Mouse (Mus musculus) ES-Bruce4 (cell line): ENCODE results near the gene Eaf1. TPM values are rescaled to one million over a fixed set of nuclear protein-coding genes. Genes with fewer than 3 reads are reported as not detected.
"Not testable (repeated sequence)": the region's sequence is repeated elsewhere in the genome, so short reads cannot be mapped to it uniquely, and the experiment has no call there.

Source experiments
- H3K27ac ChIP-seq: 2 replicates; pipeline ENCODE4 v1.5.1; 2012; ENCODE audit warnings: low read length, inconsistent platforms; ENCODE audit not compliant: insufficient read depth
- H3K27me3 ChIP-seq: 2 replicates; pipeline ENCODE4 v1.6.1; 2012; ENCODE audit warnings: mild to moderate bottlenecking, low read length, inconsistent platforms; ENCODE audit not compliant: control insufficient read depth, poor library complexity, insufficient read depth, severe bottlenecking
- H3K36me3 ChIP-seq: 2 replicates; pipeline ENCODE4 v1.6.1; 2012; ENCODE audit warnings: inconsistent platforms, mild to moderate bottlenecking, low read length, moderate library complexity; ENCODE audit not compliant: control insufficient read depth, poor library complexity, insufficient read depth, severe bottlenecking
- H3K4me1 ChIP-seq: one replicate; pipeline ENCODE4 v1.8.1; 2011; ENCODE audit warnings: low read length; ENCODE audit not compliant: control insufficient read depth, insufficient read depth
- H3K4me3 ChIP-seq: 2 replicates; pipeline ENCODE4 v1.5.1; 2011; ENCODE audit warnings: low read depth, mild to moderate bottlenecking, low read length
- H3K9ac ChIP-seq: 2 replicates; pipeline ENCODE4 v1.6.1; 2012; ENCODE audit warnings: low read depth, mild to moderate bottlenecking, inconsistent platforms; ENCODE audit not compliant: poor library complexity, severe bottlenecking
- H3K9me3 ChIP-seq: replicated peaks from 2 replicates; pipeline ENCODE4 v1.6.1; 2012; ENCODE audit warnings: mild to moderate bottlenecking, low read length, inconsistent platforms; ENCODE audit not compliant: control insufficient read depth, poor library complexity, insufficient read depth, severe bottlenecking
- CTCF ChIP-seq: IDR thresholded peaks from one replicate; pipeline ENCODE4 v1.8.1; 2011; ENCODE audit warnings: low read depth, low read length
- EP300 ChIP-seq: IDR thresholded peaks from 2 replicates; pipeline ENCODE4 v1.6.1; 2011; ENCODE audit warnings: low read depth, low read length; ENCODE audit not compliant: insufficient read depth
- POLR2A ChIP-seq: IDR thresholded peaks from one replicate; pipeline ENCODE4 v1.8.1; 2011; ENCODE audit warnings: low read length; ENCODE audit not compliant: insufficient read depth
- polyA plus RNA-seq: library from polyadenylated mRNA; stranded (reverse); fragments of >200 nt; gene quantifications from 2 replicates; pipeline ENCODE4 v1.2.4, GENCODE M21; 2011; ENCODE audit warnings: low read depth; ENCODE audit not compliant: missing spikeins, insufficient read depth, insufficient read length

Gene Eaf1
- polyA plus RNA-seq, result 42.5 and 46.1 TPM in 2 replicates

GRCm38 (mm10) chr14:31494349-31494974, at the start of gene Eaf1:
TSS of gene Eaf1 (plus strand) at chr14:31494399.
- Histone ChIP-seq H3K4me1 (peaks cover 1% of the 10 kb centered on the region), H3K4me3 (peak within 1 kb of the TSS; percentile 99), H3K36me3 (peaks cover 20% of the 10 kb centered on the region), H3K27ac (peak within 1 kb of the TSS; percentile 40; the same call in 1 of the 2 replicates), H3K27me3 (no peaks in the 10 kb centered on the region), H3K9me3 (no peaks in the 10 kb centered on the region), H3K9ac (peak within 1 kb of the TSS; percentile 82)
- no peak for TF ChIP-seq POLR2A
- no peak for TF ChIP-seq EP300
- TF ChIP-seq CTCF, result no peak

GRCm38 (mm10) chr14:31448994-31449393, 45.2 kb upstream of the Eaf1 start:
- no peak overlapping the region for H3K27ac ChIP-seq
- no peak overlapping the region for H3K4me3 ChIP-seq
- H3K4me1 ChIP-seq, result no peaks in the 10 kb centered on the region
- H3K27me3 ChIP-seq, result no peaks in the 10 kb centered on the region
- no peaks in the 10 kb centered on the region for H3K9me3 ChIP-seq
- no peaks in the 10 kb centered on the region for H3K36me3 ChIP-seq
- TF ChIP-seq CTCF, result no peak
- no peak for TF ChIP-seq POLR2A
- no peak for TF ChIP-seq EP300
- no peak overlapping the region for H3K9ac ChIP-seq

DNA sequence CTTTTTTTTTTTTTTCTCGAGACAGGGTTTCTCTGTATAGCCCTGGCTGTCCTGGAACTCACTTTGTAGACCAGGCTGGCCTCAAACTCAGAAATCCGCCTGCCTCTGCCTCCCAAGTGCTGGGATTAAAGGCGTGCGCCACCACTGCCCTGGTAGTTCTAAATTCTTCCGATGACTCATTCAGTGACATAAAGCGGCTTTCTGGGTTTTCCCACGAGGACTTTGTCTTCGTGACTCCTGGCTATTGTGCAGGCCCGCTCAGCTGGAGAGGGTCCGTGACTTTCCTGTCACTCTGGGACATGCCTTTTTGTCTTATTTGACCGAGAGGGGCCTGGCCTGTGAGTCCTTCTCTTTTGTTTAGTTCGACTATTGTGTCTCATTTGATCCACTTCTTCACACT, 40.3 kb upstream of the Eaf1 start:
- not testable (repeated sequence) for H3K27ac ChIP-seq, H3K4me3 ChIP-seq, H3K27me3 ChIP-seq, H3K36me3 ChIP-seq, H3K9me3 ChIP-seq, H3K4me1 ChIP-seq, H3K9ac ChIP-seq

GRCm38 (mm10) chr14:31454849-31455566, 39.2 kb upstream of the Eaf1 start:
- Histone ChIP-seq H3K9me3 (no peaks in the 10 kb centered on the region), H3K36me3 (no peaks in the 10 kb centered on the region), H3K9ac (no peak overlapping the region), H3K27me3 (no peaks in the 10 kb centered on the region), H3K27ac (no peak overlapping the region), H3K4me1 (no peaks in the 10 kb centered on the region), H3K4me3 (no peak overlapping the region)
- no peak for TF ChIP-seq EP300
- peak; percentile 51 for TF ChIP-seq CTCF
- no peak for TF ChIP-seq POLR2A

GRCm38 (mm10) chr14:31456064-31456721, 38.0 kb upstream of the Eaf1 start:
- Histone ChIP-seq H3K9me3 (no peaks in the 10 kb centered on the region), H3K9ac (no peak overlapping the region), H3K36me3 (no peaks in the 10 kb centered on the region), H3K27ac (no peak overlapping the region), H3K27me3 (no peaks in the 10 kb centered on the region), H3K4me1 (no peaks in the 10 kb centered on the region), H3K4me3 (no peak overlapping the region)
- no peak for TF ChIP-seq POLR2A
- no peak for TF ChIP-seq EP300
- TF ChIP-seq CTCF, result no peak

- no peak overlapping the region for H3K9ac ChIP-seq
- H3K27ac ChIP-seq, result no peak overlapping the region
- no peaks in the 10 kb centered on the region for H3K36me3 ChIP-seq
Observed at GRCm38 (mm10) chr14:31458006-31458405, 36.2 kb upstream of the Eaf1 start.

More at GRCm38 (mm10) chr14:31458006-31458405, 36.2 kb upstream of the Eaf1 start:
- no peaks in the 10 kb centered on the region for H3K9me3 ChIP-seq
- no peak overlapping the region for H3K4me3 ChIP-seq
- TF ChIP-seq CTCF, result no peak
- no peak for TF ChIP-seq EP300
- TF ChIP-seq POLR2A, result no peak
- H3K4me1 ChIP-seq, result no peaks in the 10 kb centered on the region
- H3K27me3 ChIP-seq, result no peaks in the 10 kb centered on the region
